ENCODE assay signal across 9 mouse cellular contexts in the genomic region with DNA sequence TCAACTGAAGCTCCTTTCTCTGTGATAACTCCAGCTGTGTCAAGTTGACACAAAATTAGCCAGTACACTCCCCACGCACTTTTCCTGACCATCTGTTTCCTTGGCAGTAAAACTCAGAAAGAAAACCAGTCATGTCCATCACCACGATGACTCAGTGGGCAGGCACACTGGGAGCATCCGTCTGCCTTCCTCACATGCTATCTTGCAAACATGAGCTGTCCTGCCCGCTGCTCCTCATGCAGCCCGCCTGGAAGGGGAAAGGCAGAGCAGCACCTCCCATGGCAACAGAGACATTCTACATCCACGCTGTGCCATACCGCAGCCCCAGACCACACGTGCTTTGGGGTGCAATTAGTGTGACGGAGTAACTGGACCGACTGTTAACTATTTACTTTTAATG. TPM values are rescaled to one million over a fixed set of nuclear protein-coding genes. Genes with fewer than 3 reads are reported as not detected.
DNase-seq lines count a peak whose midpoint lies in the region; ATAC-seq and TF ChIP-seq lines count a peak whose summit lies in the region.
"Had no signal": no experiment of that assay in that cellular context is flagged by ENCODE, and none has a peak within 500 bp of the region (broad histone marks: within the 10 kb centered on the region; RNA-seq: fewer than 3 reads in every experiment).

No protein-coding gene starts in this region.

- H3K4me2 ChIP-seq in kidney, postnatal 0 days (ENCODE audit: low read length): 0 out of 2 replicates have a peak overlapping the region, but pooled peaks have one; percentile 14
- H3K4me2 ChIP-seq in liver, embryonic 12.5 days: peak overlapping the region; percentile 32

- no peak overlapping the region for H3K9ac ChIP-seq in kidney, postnatal 0 days (ENCODE audit: low read depth, low read length)
- peak overlapping the region; percentile 2; the same call in 1 of the 2 replicates for H3K9ac ChIP-seq in liver, embryonic 12.5 days

- 27% methylated on average over 10 of the region's 10 CpGs for WGBS in kidney, postnatal 0 days
- 9% methylated on average over 10 of the region's 10 CpGs for WGBS in cerebellum, adult 2 months
- 45% methylated on average over 10 of the region's 10 CpGs for WGBS in heart, embryonic 10.5 days
- whole genome bisulfite sequencing in liver, embryonic 12.5 days (ENCODE audit: insufficient replicate concordance): 45% methylated on average over 10 of the region's 10 CpGs

- no peak for TF ChIP-seq POLR2A in cerebellum, adult 2 months (IDR thresholded peaks at IDR 0.05; ENCODE audit: borderline replicate concordance, insufficient read depth, low read length)

- ATAC-seq in kidney, postnatal 0 days (replicated peaks; ENCODE audit: low FRiP score, low read depth): peak; percentile 69; the same call in 1 of the 2 replicates
- no peak for ATAC-seq in liver, embryonic 12.5 days
- ATAC-seq in monocyte, adult 5-6 weeks (replicated peaks; ENCODE audit: insufficient number of reproducible peaks, low FRiP score, low TSS enrichment, poor library complexity, severe bottlenecking): no peak

- no peaks in the 10 kb centered on the region for H3K9me3 ChIP-seq in kidney, postnatal 0 days (replicated peaks; ENCODE audit: low read length)
- H3K9me3 ChIP-seq in heart, embryonic 10.5 days: no peaks in the 10 kb centered on the region
- H3K9me3 ChIP-seq in liver, embryonic 12.5 days (replicated peaks): no peaks in the 10 kb centered on the region

- no peak for TF ChIP-seq CTCF in kidney, postnatal 0 days (IDR thresholded peaks at IDR 0.05; ENCODE audit: low read depth)
- no peak for TF ChIP-seq CTCF in cerebellum, adult 2 months (IDR thresholded peaks at IDR 0.05; ENCODE audit: borderline replicate concordance, insufficient read depth, low read depth, low read length)

- no peak for DNase-seq in kidney, postnatal 0 days (ENCODE audit: low spot score)
- DNase-seq in kidney, adult 9 months: no peak
- DNase-seq in cerebellum, adult 2 months: peak; percentile 66 to 83
- DNase-seq in heart, embryonic 10.5 days (ENCODE audit: low spot score): peak; percentile 83
- no peak for DNase-seq in urinary bladder, postnatal 10 days (ENCODE audit: low spot score)
- no peak for DNase-seq in ovary, postnatal 14 days (ENCODE audit: low spot score)

- H3K4me3 ChIP-seq in kidney, postnatal 0 days (replicated peaks; ENCODE audit: low read depth, low read length): no peak overlapping the region
- H3K4me3 ChIP-seq in cerebellum, adult 2 months (replicated peaks; ENCODE audit: insufficient read depth, low read depth, low read length): no peak overlapping the region
- H3K4me3 ChIP-seq in heart, embryonic 10.5 days: no peak overlapping the region
- H3K4me3 ChIP-seq in liver, embryonic 12.5 days: no peak overlapping the region

- no peak overlapping the region for H3K27ac ChIP-seq in kidney, postnatal 0 days
- no peak overlapping the region for H3K27ac ChIP-seq in cerebellum, adult 2 months (ENCODE audit: insufficient read depth, low read length)
- H3K27ac ChIP-seq in heart, embryonic 10.5 days: no peak overlapping the region
- H3K27ac ChIP-seq in liver, embryonic 12.5 days: peak overlapping the region; percentile 96

- H3K4me1 ChIP-seq in kidney, postnatal 0 days (replicated peaks; ENCODE audit: insufficient read depth, low read length): no peaks in the 10 kb centered on the region
- peaks cover 8% of the 10 kb centered on the region for H3K4me1 ChIP-seq in cerebellum, adult 2 months (ENCODE audit: control insufficient read depth, insufficient read depth, low read length)
- peaks cover 51% of the 10 kb centered on the region for H3K4me1 ChIP-seq in heart, embryonic 10.5 days
- peaks cover 78% of the 10 kb centered on the region for H3K4me1 ChIP-seq in liver, embryonic 12.5 days

- no peaks in the 10 kb centered on the region for H3K36me3 ChIP-seq in kidney, postnatal 0 days (ENCODE audit: insufficient read depth, low read length)
- H3K36me3 ChIP-seq in heart, embryonic 10.5 days: peaks cover 56% of the 10 kb centered on the region
- no peaks in the 10 kb centered on the region for H3K36me3 ChIP-seq in liver, embryonic 12.5 days

- no peaks in the 10 kb centered on the region for H3K27me3 ChIP-seq in kidney, postnatal 0 days (ENCODE audit: insufficient read depth, low read length)
- no peaks in the 10 kb centered on the region for H3K27me3 ChIP-seq in cerebellum, adult 2 months (ENCODE audit: control insufficient read depth, insufficient read depth, low read length)
- no peaks in the 10 kb centered on the region for H3K27me3 ChIP-seq in heart, embryonic 10.5 days (ENCODE audit: insufficient read depth, poor library complexity, severe bottlenecking)
- H3K27me3 ChIP-seq in liver, embryonic 12.5 days (replicated peaks): no peaks in the 10 kb centered on the region

RNA-seq across cellular contexts. Expression of a gene that starts 6.3 kb away (rescaled TPM):
- 0.46 and 0.55 TPM in 2 replicates for polyA plus RNA-seq in kidney, postnatal 0 days (2015; fragmentation: Nextera tagmentation; extraction: Ambion mirVana)
- polyA plus RNA-seq in cerebellum, adult 2 months (2012; rRNA removed): 0.31 and 0.36 TPM in 2 replicates
- polyA plus RNA-seq in heart, embryonic 10.5 days (2016; fragmentation: Nextera tagmentation; extraction: Ambion mirVana): 230 and 378 TPM in 2 replicates
- polyA plus RNA-seq in liver, embryonic 12.5 days (2016; fragmentation: Nextera tagmentation; extraction: Ambion mirVana): 20.3 and 24.8 TPM in 2 replicates
- not detected in 3 replicates for total RNA-seq in monocyte, adult 5-6 weeks (2017)

RNA-seq across cellular contexts. Expression of a gene that starts 21.5 kb away (rescaled TPM):
- not detected in 2 replicates for polyA plus RNA-seq in kidney, postnatal 0 days (2015; fragmentation: Nextera tagmentation; extraction: Ambion mirVana)
- polyA plus RNA-seq in cerebellum, adult 2 months (2012; rRNA removed): 0.41 TPM in 1 of 2 replicates, not detected in the other
- polyA plus RNA-seq in heart, embryonic 10.5 days (2016; fragmentation: Nextera tagmentation; extraction: Ambion mirVana): 1.3 and 4.6 TPM in 2 replicates
- not detected in 2 replicates for polyA plus RNA-seq in liver, embryonic 12.5 days (2016; fragmentation: Nextera tagmentation; extraction: Ambion mirVana)
- not detected in 3 replicates for total RNA-seq in monocyte, adult 5-6 weeks (2017)
- polyA plus RNA-seq: large intestine, adult 2 months had no signal

RNA-seq across cellular contexts. Expression of a gene that starts 21.5 kb away (rescaled TPM):
- polyA plus RNA-seq in kidney, postnatal 0 days (2015; fragmentation: Nextera tagmentation; extraction: Ambion mirVana): 283 and 305 TPM in 2 replicates
- polyA plus RNA-seq in cerebellum, adult 2 months (2012; rRNA removed): 240 and 256 TPM in 2 replicates
- 287 and 339 TPM in 2 replicates for polyA plus RNA-seq in heart, embryonic 10.5 days (2016; fragmentation: Nextera tagmentation; extraction: Ambion mirVana)
- 404 and 417 TPM in 2 replicates for polyA plus RNA-seq in liver, embryonic 12.5 days (2016; fragmentation: Nextera tagmentation; extraction: Ambion mirVana)
- total RNA-seq in monocyte, adult 5-6 weeks (2017): 312 to 519 TPM (median 389 TPM) in 3 replicates

RNA-seq across cellular contexts. Expression of a gene that starts 26.4 kb away (rescaled TPM):
- 0.14 and 0.21 TPM in 2 replicates for polyA plus RNA-seq in kidney, postnatal 0 days (2015; fragmentation: Nextera tagmentation; extraction: Ambion mirVana)
- 0.39 and 0.78 TPM in 2 replicates for polyA plus RNA-seq in cerebellum, adult 2 months (2012; rRNA removed)
- polyA plus RNA-seq in heart, embryonic 10.5 days (2016; fragmentation: Nextera tagmentation; extraction: Ambion mirVana): 0.06 and 0.12 TPM in 2 replicates
- 0.05 TPM in 1 of 2 replicates, not detected in the other for polyA plus RNA-seq in liver, embryonic 12.5 days (2016; fragmentation: Nextera tagmentation; extraction: Ambion mirVana)
- 0.21 TPM in 1 of 3 replicates, not detected in the others for total RNA-seq in monocyte, adult 5-6 weeks (2017)

Comparison
In these comparisons a context has a peak if more than half of its experiments do, and no peak if none do; other contexts are left out.
1. DNase-seq: peak in cerebellum, adult 2 months (2 of 2) and heart, embryonic 10.5 days (single experiment); none in kidney, postnatal 0 days (single experiment), kidney, adult 9 months (single experiment), urinary bladder, postnatal 10 days (single experiment) and ovary, postnatal 14 days (single experiment).
2. RNA of a gene that starts 6.3 kb away (polyA plus RNA-seq): 230 to 378 TPM in heart, embryonic 10.5 days and 20.3 to 24.8 TPM in liver, embryonic 12.5 days; 0.46 to 0.55 TPM in kidney, postnatal 0 days and 0.31 to 0.36 TPM in cerebellum, adult 2 months; every median in the first group is over 10 times any median in the second.